Mouse (Mus musculus) E14TG2a.4 (cell line): ENCODE measurements at regions not wholly inside any gene's neighbourhood (a gene's known extent, or its start where the extent isn't known, plus 50 kb on each side); places are given as distances from the start of the nearest gene placed in this dataset.

ENCODE experiments used
- CTCF ChIP-seq: conservative IDR thresholded peaks from 2 replicates; pipeline ENCODE4 v1.5.1; 2014; ENCODE audit warnings: low read length
- POU5F1 ChIP-seq: IDR thresholded peaks from 2 replicates; pipeline ENCODE4 v1.6.1; 2014; ENCODE audit warnings: low read length, borderline replicate concordance

GRCm38 (mm10) chr10:70864650-70865049 is 208.9 kb upstream of the Phyhipl start:
- no peak for TF ChIP-seq CTCF
- no peak for TF ChIP-seq POU5F1
